Mouse (Mus musculus) embryonic facial prominence, embryonic 15.5 days (tissue): ENCODE results near the gene Igf2bp3. TPM values are rescaled to one million over a fixed set of nuclear protein-coding genes. Genes with fewer than 3 reads are reported as not detected.

ENCODE experiments used
- polyA plus RNA-seq: library from polyadenylated mRNA; unstranded; fragments of >200 nt; fragmentation: Nextera tagmentation; extraction: Ambion mirVana; gene quantifications from 2 replicates; pipeline ENCODE4 v1.2.1, GENCODE M21; 2015

The Igf2bp3 gene
- polyA plus RNA-seq, 1 experiment from 2014 or later: 48.8 TPM

Other genes with a start within 250 kb of the Igf2bp3 start
- not detected in 2 replicates for gene Doxl2, start 240.0 kb downstream of the Igf2bp3 start, polyA plus RNA-seq
- gene Svs1, start 228.1 kb downstream of the Igf2bp3 start, polyA plus RNA-seq: not detected in 2 replicates
- 2.9 and 4.0 TPM in 2 replicates for gene Gpnmb, start 178.4 kb downstream of the Igf2bp3 start, polyA plus RNA-seq
- gene Malsu1, start 141.2 kb downstream of the Igf2bp3 start, polyA plus RNA-seq: 58.3 and 61.2 TPM in 2 replicates
- 99.6 and 104 TPM in 2 replicates for gene Tra2a, start 49.1 kb upstream of the Igf2bp3 start, polyA plus RNA-seq
- 9.2 and 10.3 TPM in 2 replicates for gene Ccdc126, start 104.3 kb upstream of the Igf2bp3 start, polyA plus RNA-seq
- gene Fam221a, start 152.8 kb upstream of the Igf2bp3 start, polyA plus RNA-seq: 8.7 and 9.1 TPM in 2 replicates
- 0.09 TPM in 1 of 2 replicates, not detected in the other for gene Stk31, start 180.6 kb upstream of the Igf2bp3 start, polyA plus RNA-seq